Comparison of ENCODE assay signal across 10 mouse cellular contexts in the genomic region with DNA sequence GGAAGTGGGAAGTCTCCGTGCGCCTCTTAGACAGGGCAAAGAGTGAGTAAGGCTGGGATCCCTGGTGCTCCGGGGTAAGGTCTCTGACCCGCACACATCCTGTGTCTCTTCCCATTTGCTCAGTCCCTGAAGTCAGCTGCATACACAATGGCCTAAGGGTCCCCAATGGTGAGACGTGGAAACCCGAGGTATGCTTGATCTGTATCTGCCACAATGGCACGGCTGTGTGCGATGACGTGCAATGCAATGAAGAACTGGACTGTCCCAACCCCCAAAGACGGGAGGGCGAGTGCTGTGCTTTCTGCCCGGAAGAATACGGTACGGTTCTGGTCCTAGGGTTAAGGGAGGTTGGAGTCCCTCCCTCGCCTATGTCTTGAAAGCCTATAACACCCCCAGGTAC. TPM values are rescaled to one million over a fixed set of nuclear protein-coding genes. Genes with fewer than 3 reads are reported as not detected.
DNase-seq lines count a peak whose midpoint lies in the region; ATAC-seq lines count a peak whose summit lies in the region.
"Had no signal": no experiment of that assay in that cellular context is flagged by ENCODE, and none has a peak within 500 bp of the region (broad histone marks: within the 10 kb centered on the region; RNA-seq: fewer than 3 reads in every experiment).

No protein-coding gene starts in this region.

- peaks cover 52% of the 10 kb centered on the region for H3K4me1 ChIP-seq in lung, embryonic 15.5 days
- peaks cover 15% of the 10 kb centered on the region for H3K4me1 ChIP-seq in forebrain, embryonic 15.5 days
- peaks cover 38% of the 10 kb centered on the region for H3K4me1 ChIP-seq in stomach, embryonic 15.5 days

- peak overlapping the region; percentile 94 for H3K27ac ChIP-seq in lung, embryonic 15.5 days
- no peak overlapping the region for H3K27ac ChIP-seq in forebrain, embryonic 15.5 days (replicated peaks)
- peak overlapping the region; percentile 94 for H3K27ac ChIP-seq in stomach, embryonic 15.5 days

- WGBS in lung, embryonic 15.5 days: 3% methylated on average over 15 of the region's 15 CpGs
- WGBS in forebrain, embryonic 15.5 days: 1% methylated on average over 15 of the region's 15 CpGs
- WGBS in stomach, embryonic 15.5 days: 3% methylated on average over 15 of the region's 15 CpGs

- peaks cover 14% of the 10 kb centered on the region; the same call in 1 of the 2 replicates for H3K27me3 ChIP-seq in lung, embryonic 15.5 days
- peaks cover 55% of the 10 kb centered on the region for H3K27me3 ChIP-seq in forebrain, embryonic 15.5 days
- no peaks in the 10 kb centered on the region for H3K27me3 ChIP-seq in stomach, embryonic 15.5 days (replicated peaks)

- H3K9me3 ChIP-seq in lung, embryonic 15.5 days: no peaks in the 10 kb centered on the region
- H3K9me3 ChIP-seq in forebrain, embryonic 15.5 days: no peaks in the 10 kb centered on the region
- H3K9me3 ChIP-seq in stomach, embryonic 15.5 days: no peaks in the 10 kb centered on the region

- peak overlapping the region; percentile 58 for H3K4me3 ChIP-seq in lung, embryonic 15.5 days
- H3K4me3 ChIP-seq in forebrain, embryonic 15.5 days: peak overlapping the region; percentile 36
- H3K4me3 ChIP-seq in stomach, embryonic 15.5 days (replicated peaks): peak overlapping the region; percentile 57

- H3K36me3 ChIP-seq in lung, embryonic 15.5 days: peaks cover 33% of the 10 kb centered on the region
- H3K36me3 ChIP-seq in forebrain, embryonic 15.5 days: no peaks in the 10 kb centered on the region
- peaks cover 29% of the 10 kb centered on the region for H3K36me3 ChIP-seq in stomach, embryonic 15.5 days

- H3K4me2 ChIP-seq in lung, embryonic 15.5 days: peak overlapping the region; percentile 71
- peak overlapping the region; percentile 59 for H3K4me2 ChIP-seq in forebrain, embryonic 15.5 days (replicated peaks)
- H3K4me2 ChIP-seq in stomach, embryonic 15.5 days: peak overlapping the region; percentile 68

- peak overlapping the region; percentile 35 for H3K9ac ChIP-seq in lung, embryonic 15.5 days
- H3K9ac ChIP-seq in forebrain, embryonic 15.5 days (replicated peaks): peak overlapping the region; percentile 32; the same call in 1 of the 2 replicates
- peak overlapping the region; percentile 33; the same call in 1 of the 2 replicates for H3K9ac ChIP-seq in stomach, embryonic 15.5 days

- no peak for DNase-seq in lung, postnatal 25 days (ENCODE audit: low spot score)
- peak; percentile 3 for DNase-seq in liver
- no peak for DNase-seq in c-Kit-positive CD71-positive TER-119-positive erythroid progenitor cells, embryonic 14.5 days (ENCODE audit: low spot score)
- no peak for DNase-seq in left cerebral cortex, adult 8-10 months (ENCODE audit: low spot score in 2 of 2)
- DNase-seq in frontal cortex, adult 2 months (ENCODE audit: extremely low spot score in 1 of 2, low spot score in 1 of 2): no peak
- DNase-seq: adrenal gland, postnatal 10 days had no signal

- no peak for ATAC-seq in lung, embryonic 15.5 days (ENCODE audit: borderline replicate concordance, extremely low read depth, low FRiP score, low TSS enrichment)
- ATAC-seq in forebrain, embryonic 15.5 days (replicated peaks): no peak
- ATAC-seq in stomach, embryonic 15.5 days (ENCODE audit: insufficient read depth, low FRiP score, low read depth): 0 out of 2 replicates have a peak, but pooled peaks have one; percentile 2

RNA-seq across cellular contexts. Expression of gene Col1a1, which starts 1.8 kb away (rescaled TPM):
- polyA plus RNA-seq in lung, embryonic 15.5 days (2015; fragmentation: Nextera tagmentation; extraction: Ambion mirVana): 1,191 and 1,256 TPM in 2 replicates
- 40.2 and 40.5 TPM in 2 replicates for polyA plus RNA-seq in forebrain, embryonic 15.5 days (2015; fragmentation: Nextera tagmentation; extraction: Ambion mirVana)
- 1,375 and 1,459 TPM in 2 replicates for polyA plus RNA-seq in stomach, embryonic 15.5 days (2015; fragmentation: Nextera tagmentation; extraction: Ambion mirVana)
- total RNA-seq in left cerebral cortex, adult 8-10 months (2022): 10 to 100 TPM in 1 of 4 experiments, 1 to 10 TPM in 3; 7.0 to 10.2 (median 8.0) TPM
- 6.9 and 8.7 TPM in 2 replicates for polyA plus RNA-seq in frontal cortex, adult 2 months (2012; rRNA removed)

RNA-seq across cellular contexts. Expression of gene Hils1, which starts 29.6 kb away (rescaled TPM):
- polyA plus RNA-seq in lung, embryonic 15.5 days (2015; fragmentation: Nextera tagmentation; extraction: Ambion mirVana): not detected in 2 replicates
- not detected in 2 replicates for polyA plus RNA-seq in forebrain, embryonic 15.5 days (2015; fragmentation: Nextera tagmentation; extraction: Ambion mirVana)
- polyA plus RNA-seq in stomach, embryonic 15.5 days (2015; fragmentation: Nextera tagmentation; extraction: Ambion mirVana): not detected in 2 replicates
- total RNA-seq in left cerebral cortex, adult 8-10 months (2022): not detected
- not detected in 2 replicates for polyA plus RNA-seq in frontal cortex, adult 2 months (2012; rRNA removed)
- total RNA-seq: adrenal gland, postnatal 10 days; heart, postnatal 10 days had no signal

RNA-seq across cellular contexts. Expression of gene Sgca, which starts 38.3 kb away (rescaled TPM):
- 0.69 and 0.96 TPM in 2 replicates for polyA plus RNA-seq in lung, embryonic 15.5 days (2015; fragmentation: Nextera tagmentation; extraction: Ambion mirVana)
- not detected in 2 replicates for polyA plus RNA-seq in forebrain, embryonic 15.5 days (2015; fragmentation: Nextera tagmentation; extraction: Ambion mirVana)
- polyA plus RNA-seq in stomach, embryonic 15.5 days (2015; fragmentation: Nextera tagmentation; extraction: Ambion mirVana): 0.17 and 0.27 TPM in 2 replicates
- under 1 TPM in 3 of 4 experiments, not detected in 1; 0.23 to 0.48 (median 0.25) TPM for total RNA-seq in left cerebral cortex, adult 8-10 months (2022)
- 1.1 and 1.4 TPM in 2 replicates for polyA plus RNA-seq in frontal cortex, adult 2 months (2012; rRNA removed)

RNA-seq across cellular contexts. Expression of gene Ppp1r9b, which starts 53.0 kb away (rescaled TPM):
- 8.8 and 9.3 TPM in 2 replicates for polyA plus RNA-seq in lung, embryonic 15.5 days (2015; fragmentation: Nextera tagmentation; extraction: Ambion mirVana)
- polyA plus RNA-seq in forebrain, embryonic 15.5 days (2015; fragmentation: Nextera tagmentation; extraction: Ambion mirVana): 23.0 and 23.9 TPM in 2 replicates
- 10.3 TPM in 2 replicates for polyA plus RNA-seq in stomach, embryonic 15.5 days (2015; fragmentation: Nextera tagmentation; extraction: Ambion mirVana)
- total RNA-seq in left cerebral cortex, adult 8-10 months (2022): 100 to 1,000 TPM; 708 to 774 (median 713) TPM
- polyA plus RNA-seq in frontal cortex, adult 2 months (2012; rRNA removed): 296 and 312 TPM in 2 replicates

Comparison
In these comparisons a context has a peak if more than half of its experiments do, and no peak if none do; other contexts are left out.
1. RNA of gene Col1a1, which starts 1.8 kb away (polyA plus RNA-seq): 1,375 to 1,459 TPM in stomach, embryonic 15.5 days and 1,191 to 1,256 TPM in lung, embryonic 15.5 days; 40.2 to 40.5 TPM in forebrain, embryonic 15.5 days and 6.9 to 8.7 TPM in frontal cortex, adult 2 months; every median in the first group is over 10 times any median in the second.
2. Peak in every context shown above with its lines, with median percentiles within 50 percentile points of each other: H3K4me2 ChIP-seq, H3K4me3 ChIP-seq and H3K9ac ChIP-seq.